Mouse (Mus musculus): Measurements from ENCODE around the gene Gm36028. TPM values are rescaled to one million over a fixed set of nuclear protein-coding genes. Genes with fewer than 3 reads are reported as not detected.

Gene Gm36028
- polyA plus RNA-seq (2016; fragmentation: Nextera tagmentation; extraction: Ambion mirVana): 0.24 and 0.58 TPM in 2 replicates

DNA sequence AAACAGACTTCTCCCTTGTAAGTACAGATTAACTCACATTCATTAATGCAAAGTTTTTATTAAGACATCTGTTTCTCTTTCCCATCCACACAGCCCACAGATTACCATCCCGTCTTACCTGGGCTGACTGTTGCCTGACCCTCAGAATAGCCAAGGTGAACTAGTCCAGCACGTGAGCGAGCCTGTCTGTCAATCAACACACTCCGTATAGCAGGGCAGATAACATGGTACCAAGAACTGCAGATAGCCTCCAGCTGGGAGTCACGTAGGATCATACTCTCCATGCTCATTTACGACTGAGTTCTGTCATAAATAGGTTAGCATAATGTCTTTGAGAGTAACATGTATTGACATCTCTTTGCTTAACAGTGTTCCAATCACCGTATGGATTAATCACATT is at the start of gene Gm36028:
Gene Gm36028 (minus strand): TSS at position 118 of the 400 bp plus-strand sequence.
- WGBS: 90% methylated on average over 7 of the region's 7 CpGs
- no peak within 1 kb of the TSS for H3K27ac ChIP-seq
- no peak within 1 kb of the TSS for H3K4me3 ChIP-seq
- H3K27me3 ChIP-seq (ENCODE audit: insufficient read depth, poor library complexity, severe bottlenecking): no peaks in the 10 kb centered on the region
- H3K4me1 ChIP-seq (replicated peaks): peaks cover 17% of the 10 kb centered on the region
- H3K36me3 ChIP-seq: no peaks in the 10 kb centered on the region
- no peak for DNase-seq (ENCODE audit: low spot score)
- no peaks in the 10 kb centered on the region for H3K9me3 ChIP-seq

- H3K36me3 ChIP-seq: no peaks in the 10 kb centered on the region
- H3K27me3 ChIP-seq (ENCODE audit: insufficient read depth, poor library complexity, severe bottlenecking): no peaks in the 10 kb centered on the region
- H3K4me3 ChIP-seq: no peak overlapping the region
- H3K27ac ChIP-seq: no peak overlapping the region
- H3K4me1 ChIP-seq (replicated peaks): peaks cover 8% of the 10 kb centered on the region
- no peak for DNase-seq (ENCODE audit: low spot score)
- no peaks in the 10 kb centered on the region for H3K9me3 ChIP-seq
- WGBS: 94% methylated on average over 3 of the region's 3 CpGs
Observed at GRCm38 (mm10) chr16:37906456-37906855, 45.5 kb upstream of the Gm36028 start.

GRCm38 (mm10) chr16:37901318-37901717 is 40.4 kb upstream of the Gm36028 start:
- Histone ChIP-seq H3K27me3 (ENCODE audit: insufficient read depth, poor library complexity, severe bottlenecking) (no peaks in the 10 kb centered on the region), H3K36me3 (no peaks in the 10 kb centered on the region), H3K4me1 (replicated peaks) (no peaks in the 10 kb centered on the region), H3K4me3 (no peak overlapping the region), H3K27ac (no peak overlapping the region), H3K9me3 (no peaks in the 10 kb centered on the region)
- 47% methylated on average over 11 of the region's 11 CpGs for WGBS
- DNase-seq (ENCODE audit: low spot score): no peak

DNA sequence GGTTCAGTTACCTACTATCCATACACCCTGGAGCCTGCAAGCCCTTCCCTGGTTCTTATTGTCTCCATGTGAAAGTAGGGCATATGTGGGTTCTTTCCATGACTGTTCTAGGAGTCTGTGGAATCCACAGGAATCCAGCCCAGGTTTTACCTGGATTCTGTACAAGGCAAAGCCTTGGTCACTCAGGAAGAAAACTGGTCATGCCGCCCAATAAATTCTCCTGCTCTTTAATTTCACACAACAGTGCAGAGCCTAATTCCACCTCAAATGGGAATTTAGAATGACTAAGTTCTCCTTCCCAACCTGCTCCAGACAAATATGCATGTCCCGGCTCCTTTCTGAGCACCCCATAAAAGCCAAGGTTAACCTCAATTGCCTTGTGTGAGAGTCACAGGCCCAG is 38.4 kb upstream of the Gm36028 start:
- Histone ChIP-seq H3K36me3 (no peaks in the 10 kb centered on the region), H3K4me3 (no peak overlapping the region), H3K4me1 (replicated peaks) (0 out of 2 replicates have a peak, but pooled peaks cover 2% of the 10 kb centered on the region), H3K9me3 (no peaks in the 10 kb centered on the region), H3K27me3 (ENCODE audit: insufficient read depth, poor library complexity, severe bottlenecking) (no peaks in the 10 kb centered on the region), H3K27ac (no peak overlapping the region)
- no peak for DNase-seq (ENCODE audit: low spot score)
- 44% methylated on average over 2 of the region's 2 CpGs for WGBS

DNA sequence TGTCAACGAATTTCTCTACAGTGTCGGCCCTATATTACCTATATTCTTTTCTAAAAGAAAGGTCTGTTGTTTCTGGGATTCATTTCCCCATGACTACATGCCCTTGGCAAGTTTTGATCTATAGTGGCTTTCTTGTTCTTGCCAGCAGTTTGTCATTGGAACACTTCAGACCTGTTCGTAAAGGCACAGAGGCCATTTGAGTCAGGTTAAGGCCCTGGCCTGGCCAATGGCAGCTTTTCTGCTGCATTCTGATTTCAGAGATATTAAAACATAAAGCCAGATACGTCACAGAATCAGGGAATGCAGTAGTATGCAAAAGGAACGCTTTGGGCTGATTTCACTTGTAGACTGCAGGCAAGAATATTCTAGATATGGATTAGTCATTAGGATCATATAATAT is 37.8 kb upstream of the Gm36028 start:
- 87% methylated on average over 5 of the region's 5 CpGs for WGBS
- DNase-seq (ENCODE audit: low spot score): no peak
- no peaks in the 10 kb centered on the region for H3K9me3 ChIP-seq
- H3K36me3 ChIP-seq: no peaks in the 10 kb centered on the region
- no peak overlapping the region for H3K27ac ChIP-seq
- H3K4me3 ChIP-seq: no peak overlapping the region
- no peaks in the 10 kb centered on the region for H3K27me3 ChIP-seq (ENCODE audit: insufficient read depth, poor library complexity, severe bottlenecking)
- 0 out of 2 replicates have a peak, but pooled peaks cover 2% of the 10 kb centered on the region for H3K4me1 ChIP-seq (replicated peaks)

- no peak for DNase-seq (ENCODE audit: low spot score)
- no peak overlapping the region for H3K27ac ChIP-seq
- H3K9me3 ChIP-seq: no peaks in the 10 kb centered on the region
- H3K27me3 ChIP-seq (ENCODE audit: insufficient read depth, poor library complexity, severe bottlenecking): no peaks in the 10 kb centered on the region
- H3K4me1 ChIP-seq (replicated peaks): peaks cover 14% of the 10 kb centered on the region
- peaks cover 3% of the 10 kb centered on the region; the same call in 1 of the 2 replicates for H3K36me3 ChIP-seq
- no peak overlapping the region for H3K4me3 ChIP-seq
- 84% methylated on average over 2 of the region's 2 CpGs for WGBS
Observed at GRCm38 (mm10) chr16:37893942-37894341, 33.0 kb upstream of the Gm36028 start.

GRCm38 (mm10) chr16:37893381-37893780 is 32.4 kb upstream of the Gm36028 start:
- no peaks in the 10 kb centered on the region for H3K9me3 ChIP-seq
- 0 out of 2 replicates have a peak overlapping the region, but pooled peaks have one; percentile 62 for H3K27ac ChIP-seq
- WGBS: 77% methylated on average over 6 of the region's 6 CpGs

DNA sequence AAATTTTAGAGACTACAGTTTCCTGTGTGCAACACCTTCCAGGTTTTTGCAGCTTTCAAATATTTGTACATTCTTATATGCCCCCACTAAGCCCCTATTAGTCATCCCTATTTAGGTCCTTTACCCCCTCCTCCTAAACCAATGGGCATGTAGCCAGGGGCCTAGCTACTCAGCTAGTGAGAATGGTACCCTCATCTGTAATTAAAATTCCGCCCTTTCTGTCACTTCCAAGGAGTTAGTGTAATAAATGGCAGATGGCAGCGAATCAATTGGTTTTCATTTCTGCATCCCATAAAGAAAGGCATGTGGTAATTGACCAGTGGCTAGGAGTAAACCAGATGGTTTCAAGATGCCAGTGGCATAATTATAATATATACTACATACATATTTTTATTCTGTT is 31.7 kb upstream of the Gm36028 start:
- Histone ChIP-seq H3K27ac (no peak overlapping the region), H3K36me3 (peaks cover 5% of the 10 kb centered on the region; the same call in 1 of the 2 replicates), H3K9me3 (no peaks in the 10 kb centered on the region), H3K4me3 (no peak overlapping the region), H3K4me1 (replicated peaks) (peaks cover 14% of the 10 kb centered on the region), H3K27me3 (ENCODE audit: insufficient read depth, poor library complexity, severe bottlenecking) (no peaks in the 10 kb centered on the region)
- no peak for DNase-seq (ENCODE audit: low spot score)
- 74% methylated on average over 2 of the region's 2 CpGs for WGBS

More at GRCm38 (mm10) chr16:37893381-37893780, 32.4 kb upstream of the Gm36028 start:
- H3K27me3 ChIP-seq (ENCODE audit: insufficient read depth, poor library complexity, severe bottlenecking): no peaks in the 10 kb centered on the region
- peaks cover 5% of the 10 kb centered on the region; the same call in 1 of the 2 replicates for H3K36me3 ChIP-seq
- DNase-seq (ENCODE audit: low spot score): no peak
- peaks cover 14% of the 10 kb centered on the region for H3K4me1 ChIP-seq (replicated peaks)
- H3K4me3 ChIP-seq: no peak overlapping the region

DNA sequence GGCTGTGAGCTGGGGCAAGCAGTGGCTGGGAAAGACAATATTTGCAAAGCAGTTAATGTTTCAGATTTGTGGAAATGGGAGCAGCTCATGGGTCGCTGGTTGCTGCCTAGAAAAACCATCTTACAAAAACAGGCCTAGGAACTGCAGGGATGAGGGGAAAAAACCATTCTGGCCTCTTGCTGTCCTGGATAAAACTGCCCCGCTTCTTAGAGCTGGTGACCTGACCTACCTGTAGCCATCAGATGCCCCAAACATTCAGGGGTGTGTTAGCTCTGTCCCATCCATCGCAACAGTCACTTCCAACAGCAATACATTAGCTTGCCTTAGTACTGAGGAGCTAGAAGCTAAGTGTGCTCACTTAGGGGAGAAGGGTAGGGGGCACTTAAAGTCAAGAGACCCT is 28.0 kb upstream of the Gm36028 start:
- Histone ChIP-seq H3K4me3 (no peak overlapping the region), H3K36me3 (peaks cover 16% of the 10 kb centered on the region), H3K4me1 (replicated peaks) (peaks cover 12% of the 10 kb centered on the region), H3K9me3 (no peaks in the 10 kb centered on the region), H3K27me3 (ENCODE audit: insufficient read depth, poor library complexity, severe bottlenecking) (no peaks in the 10 kb centered on the region), H3K27ac (no peak overlapping the region)
- 86% methylated on average over 3 of the region's 3 CpGs for WGBS
- DNase-seq (ENCODE audit: low spot score): no peak

- Histone ChIP-seq H3K36me3 (peaks cover 85% of the 10 kb centered on the region), H3K27me3 (ENCODE audit: insufficient read depth, poor library complexity, severe bottlenecking) (no peaks in the 10 kb centered on the region), H3K27ac (no peak overlapping the region), H3K4me3 (no peak overlapping the region), H3K4me1 (replicated peaks) (no peaks in the 10 kb centered on the region), H3K9me3 (no peaks in the 10 kb centered on the region)
- DNase-seq (ENCODE audit: low spot score): no peak
- WGBS: 98% methylated on average over 2 of the region's 2 CpGs
Observed at GRCm38 (mm10) chr16:37881168-37881567, 20.2 kb upstream of the Gm36028 start.

DNA sequence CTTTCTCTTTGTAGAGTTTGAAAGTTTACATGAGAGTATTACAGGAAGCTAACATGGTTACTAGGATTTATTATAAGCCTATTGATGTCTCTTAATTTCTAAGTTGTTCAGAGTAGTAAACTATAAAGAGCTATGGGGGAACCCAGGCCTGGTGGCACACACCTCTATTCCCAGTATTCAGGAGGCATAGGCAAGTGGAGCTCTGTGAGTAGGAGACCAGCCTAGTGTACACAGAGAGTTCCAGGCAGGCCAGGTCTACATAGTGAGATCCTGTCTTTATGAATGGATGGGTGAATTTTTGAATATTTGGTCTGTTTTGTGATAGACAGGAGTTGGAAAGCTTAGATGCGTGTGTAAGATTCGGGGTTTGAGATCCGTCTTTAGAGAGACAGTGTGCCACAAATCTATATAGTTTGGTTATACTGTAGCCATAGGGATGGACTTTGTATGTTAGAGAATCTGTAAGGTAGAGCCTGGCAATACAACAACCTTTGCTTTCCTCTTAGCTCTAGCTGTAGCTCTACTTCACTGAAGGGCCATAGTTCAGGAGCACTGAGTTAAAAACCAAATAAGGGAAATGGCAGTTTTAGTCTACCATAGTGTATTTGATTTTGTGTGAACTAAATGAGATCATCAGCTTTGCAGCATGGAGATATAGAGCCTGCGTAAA is 18.9 kb upstream of the Gm36028 start:
- no peaks in the 10 kb centered on the region for H3K9me3 ChIP-seq
- DNase-seq (ENCODE audit: low spot score): no peak
- H3K4me1 ChIP-seq (replicated peaks): 0 out of 2 replicates have a peak, but pooled peaks cover under 1% of the 10 kb centered on the region
- H3K27me3 ChIP-seq (ENCODE audit: insufficient read depth, poor library complexity, severe bottlenecking): no peaks in the 10 kb centered on the region
- no peak overlapping the region for H3K4me3 ChIP-seq
- WGBS: 94% methylated on average over 4 of the region's 4 CpGs
- no peak overlapping the region for H3K27ac ChIP-seq
- H3K36me3 ChIP-seq: peaks cover 86% of the 10 kb centered on the region

GRCm38 (mm10) chr16:37878951-37879505 is 18.1 kb upstream of the Gm36028 start:
- no peak for DNase-seq (ENCODE audit: low spot score)
- Histone ChIP-seq H3K27me3 (ENCODE audit: insufficient read depth, poor library complexity, severe bottlenecking) (no peaks in the 10 kb centered on the region), H3K27ac (no peak overlapping the region), H3K9me3 (no peaks in the 10 kb centered on the region), H3K4me1 (replicated peaks) (0 out of 2 replicates have a peak, but pooled peaks cover 4% of the 10 kb centered on the region), H3K36me3 (peaks cover 83% of the 10 kb centered on the region), H3K4me3 (no peak overlapping the region)
- 90% methylated on average over 7 of the region's 7 CpGs for WGBS

GRCm38 (mm10) chr16:37877406-37877805 is 16.5 kb upstream of the Gm36028 start:
- H3K27me3 ChIP-seq (ENCODE audit: insufficient read depth, poor library complexity, severe bottlenecking): no peaks in the 10 kb centered on the region
- DNase-seq (ENCODE audit: low spot score): no peak
- H3K4me1 ChIP-seq (replicated peaks): 0 out of 2 replicates have a peak, but pooled peaks cover 4% of the 10 kb centered on the region
- peaks cover 78% of the 10 kb centered on the region for H3K36me3 ChIP-seq
- WGBS: 96% methylated on average over 3 of the region's 3 CpGs
- H3K9me3 ChIP-seq: no peaks in the 10 kb centered on the region
- no peak overlapping the region for H3K27ac ChIP-seq
- no peak overlapping the region for H3K4me3 ChIP-seq

Measured in hindbrain, embryonic 10.5 days (tissue).